Mouse (Mus musculus): ENCODE data around the gene Dnah8. TPM values are rescaled to one million over a fixed set of nuclear protein-coding genes. Genes with fewer than 3 reads are reported as not detected.
A peak's percentile ranks its signal among the peaks of the same experiment; 100 is the strongest.
"Not testable (repeated sequence)": the region's sequence is repeated elsewhere in the genome, so short reads cannot be mapped to it uniquely, and the experiment has no call there.

The Dnah8 gene
- polyA plus RNA-seq, 1 experiment from 2014 or later = 0.10 TPM

- 93% methylated on average over 5 of the region's 5 CpGs for WGBS (ENCODE audit: missing documents)
- Histone ChIP-seq H3K4me3 (ENCODE audit: inconsistent target) (no peak overlapping the region), H3K36me3 (ENCODE audit: inconsistent target) (no peaks in the 10 kb centered on the region), H3K27ac (no peak overlapping the region), H3K79me2 (ENCODE audit: inconsistent target) (peaks cover 6% of the 10 kb centered on the region; the same call in 1 of the 2 replicates)
Observed at GRCm38 (mm10) chr17:30616203-30616602, 8.0 kb upstream of the Dnah8 start.

GRCm38 (mm10) chr17:30618136-30618891, 5.8 kb upstream of the Dnah8 start:
- no peaks in the 10 kb centered on the region for H3K36me3 ChIP-seq (ENCODE audit: inconsistent target)
- no peak overlapping the region for H3K4me3 ChIP-seq (ENCODE audit: inconsistent target)
- 85% methylated on average over 3 of the region's 3 CpGs for WGBS (ENCODE audit: missing documents)
- H3K27ac ChIP-seq = no peak overlapping the region
- H3K79me2 ChIP-seq (ENCODE audit: inconsistent target) = no peaks in the 10 kb centered on the region

DNA sequence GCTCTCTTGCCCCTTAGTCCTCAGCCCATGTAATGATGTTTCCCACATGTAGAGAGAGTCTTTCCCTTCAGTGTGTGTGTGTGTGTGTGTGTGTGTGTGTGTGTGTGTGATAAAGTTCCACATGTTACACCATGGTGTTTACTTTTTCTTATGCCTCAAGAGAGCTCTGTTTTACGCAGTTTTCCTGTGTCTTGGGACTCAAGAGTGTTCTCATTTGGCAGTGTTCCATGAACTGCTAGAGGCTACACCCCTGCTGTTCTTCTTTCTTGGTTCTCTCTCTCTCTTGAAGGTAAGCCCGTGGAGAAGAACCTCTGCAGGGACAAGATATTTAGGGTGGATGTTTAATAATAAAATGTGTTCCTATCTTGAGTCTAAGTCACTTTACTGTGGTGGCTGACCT, 5.0 kb upstream of the Dnah8 start:
- H3K4me3 ChIP-seq (ENCODE audit: inconsistent target) = no peak overlapping the region
- H3K27ac ChIP-seq = no peak overlapping the region
- no peaks in the 10 kb centered on the region for H3K79me2 ChIP-seq (ENCODE audit: inconsistent target)
- no peaks in the 10 kb centered on the region for H3K36me3 ChIP-seq (ENCODE audit: inconsistent target)
- 70% methylated on average over 2 of the region's 2 CpGs for WGBS (ENCODE audit: missing documents)

DNA sequence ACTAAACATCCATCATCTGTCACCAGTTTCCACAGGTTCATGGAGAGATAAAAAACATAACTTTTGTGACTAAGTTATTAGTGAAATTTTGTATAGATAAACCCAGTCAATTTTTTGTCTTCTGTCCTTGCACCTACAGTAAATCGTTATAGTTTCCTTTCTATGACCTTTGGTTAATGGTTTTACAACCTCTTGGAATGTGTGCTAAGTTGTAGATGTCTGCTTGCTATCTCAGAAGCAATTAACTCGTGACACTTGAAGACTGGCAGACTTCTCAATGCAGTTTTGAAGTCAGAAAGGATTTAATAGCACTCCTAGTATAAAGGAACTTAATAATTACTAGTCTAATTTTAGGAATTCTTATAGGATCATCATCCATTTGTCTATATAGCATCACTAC, 3.6 kb upstream of the Dnah8 start:
- Histone ChIP-seq H3K27ac (no peak overlapping the region), H3K36me3 (ENCODE audit: inconsistent target) (no peaks in the 10 kb centered on the region), H3K4me3 (ENCODE audit: inconsistent target) (no peak overlapping the region), H3K79me2 (ENCODE audit: inconsistent target) (no peaks in the 10 kb centered on the region)
- 66% methylated on average over 2 of the region's 2 CpGs for WGBS (ENCODE audit: missing documents)

DNA sequence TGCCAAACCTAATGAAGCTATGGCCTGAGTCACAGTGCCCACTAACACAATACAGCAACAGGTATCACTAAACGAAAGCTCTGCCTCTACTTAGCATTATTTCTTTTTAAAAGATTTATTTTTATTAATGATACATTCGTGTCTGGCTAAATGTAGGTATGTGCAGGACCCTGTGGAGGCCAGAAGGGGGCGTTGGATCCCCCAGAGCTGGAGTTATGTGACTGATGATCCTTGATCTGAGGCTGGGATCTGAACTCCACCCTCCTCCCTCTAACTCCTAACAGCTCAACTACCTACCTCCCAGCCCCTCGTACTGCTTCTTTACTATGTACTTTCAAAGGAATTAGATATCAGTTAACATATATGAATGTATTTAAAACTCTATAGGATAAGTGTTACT, 2.7 kb upstream of the Dnah8 start:
- Histone ChIP-seq H3K27ac (no peak overlapping the region), H3K79me2 (ENCODE audit: inconsistent target) (no peaks in the 10 kb centered on the region), H3K36me3 (ENCODE audit: inconsistent target) (no peaks in the 10 kb centered on the region), H3K4me3 (ENCODE audit: inconsistent target) (no peak overlapping the region)
- 81% methylated on average over 4 of the region's 4 CpGs for WGBS (ENCODE audit: missing documents)

GRCm38 (mm10) chr17:30623200-30623599, 954 bp upstream of the Dnah8 start:
- no peaks in the 10 kb centered on the region for H3K36me3 ChIP-seq (ENCODE audit: inconsistent target)
- H3K27ac ChIP-seq = no peak overlapping the region
- H3K79me2 ChIP-seq (ENCODE audit: inconsistent target) = no peaks in the 10 kb centered on the region
- no peak overlapping the region for H3K4me3 ChIP-seq (ENCODE audit: inconsistent target)
- WGBS (ENCODE audit: missing documents) = 83% methylated on average over 3 of the region's 3 CpGs

- not testable (repeated sequence) for H3K27ac ChIP-seq; H3K36me3 ChIP-seq (ENCODE audit: inconsistent target); H3K79me2 ChIP-seq (ENCODE audit: inconsistent target); H3K4me3 ChIP-seq (ENCODE audit: inconsistent target)
- WGBS (ENCODE audit: missing documents) = no CpG with 5 or more reads among the region's 20 CpGs
Observed at GRCm38 (mm10) chr17:30626719-30627118, 2.6 kb downstream of the Dnah8 start, which contains the start of gene Glo1. Gene Glo1 (minus strand): TSS chr17:30626871.

DNA sequence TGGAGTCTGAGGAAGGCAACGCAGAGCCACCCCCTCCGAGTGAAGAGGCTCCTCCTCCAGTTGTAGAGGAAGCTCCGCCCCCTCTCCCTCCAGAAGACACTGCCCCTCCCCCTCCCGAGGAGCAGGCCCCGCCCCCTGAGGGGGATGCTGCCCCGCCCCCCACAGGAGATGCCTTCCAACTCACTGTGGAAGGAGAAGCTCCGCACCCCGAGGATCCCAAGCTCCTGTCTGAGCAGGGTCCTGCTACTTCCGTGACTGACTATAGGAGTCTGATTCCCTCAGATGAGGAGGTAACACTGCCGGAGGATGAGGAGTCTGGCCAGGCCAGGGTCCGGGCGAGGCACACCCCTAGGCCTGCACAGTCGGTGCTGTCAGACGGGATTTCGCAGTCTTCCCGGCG, 11.2 kb downstream of the Dnah8 start:
- Histone ChIP-seq H3K79me2 (ENCODE audit: inconsistent target) (no peaks in the 10 kb centered on the region), H3K27ac (no peak overlapping the region), H3K36me3 (ENCODE audit: inconsistent target) (no peaks in the 10 kb centered on the region), H3K4me3 (ENCODE audit: inconsistent target) (no peak overlapping the region)
- WGBS (ENCODE audit: missing documents) = 87% methylated on average over 15 of the region's 17 CpGs

- Histone ChIP-seq H3K27ac (no peak overlapping the region), H3K79me2 (ENCODE audit: inconsistent target) (no peaks in the 10 kb centered on the region), H3K36me3 (ENCODE audit: inconsistent target) (no peaks in the 10 kb centered on the region), H3K4me3 (ENCODE audit: inconsistent target) (no peak overlapping the region)
- WGBS (ENCODE audit: missing documents) = 85% methylated on average over 1 of the region's 1 CpGs
Observed at GRCm38 (mm10) chr17:30637714-30638113, 13.6 kb downstream of the Dnah8 start.

GRCm38 (mm10) chr17:30638996-30639395, 14.8 kb downstream of the Dnah8 start:
- Histone ChIP-seq H3K27ac (no peak overlapping the region), H3K79me2 (ENCODE audit: inconsistent target) (no peaks in the 10 kb centered on the region), H3K36me3 (ENCODE audit: inconsistent target) (no peaks in the 10 kb centered on the region), H3K4me3 (ENCODE audit: inconsistent target) (no peak overlapping the region)
- WGBS (ENCODE audit: missing documents) = 95% methylated on average over 2 of the region's 2 CpGs

GRCm38 (mm10) chr17:30640896-30641295, 16.7 kb downstream of the Dnah8 start:
- no peak overlapping the region for H3K27ac ChIP-seq
- no peaks in the 10 kb centered on the region for H3K79me2 ChIP-seq (ENCODE audit: inconsistent target)
- WGBS (ENCODE audit: missing documents) = 100% methylated on average over 5 of the region's 5 CpGs
- H3K36me3 ChIP-seq (ENCODE audit: inconsistent target) = no peaks in the 10 kb centered on the region
- H3K4me3 ChIP-seq (ENCODE audit: inconsistent target) = no peak overlapping the region

GRCm38 (mm10) chr17:30648770-30649169, 24.6 kb downstream of the Dnah8 start:
- H3K4me3 ChIP-seq (ENCODE audit: inconsistent target) = no peak overlapping the region
- 96% methylated on average over 3 of the region's 3 CpGs for WGBS (ENCODE audit: missing documents)
- H3K27ac ChIP-seq = no peak overlapping the region
- no peaks in the 10 kb centered on the region for H3K36me3 ChIP-seq (ENCODE audit: inconsistent target)
- no peaks in the 10 kb centered on the region for H3K79me2 ChIP-seq (ENCODE audit: inconsistent target)

DNA sequence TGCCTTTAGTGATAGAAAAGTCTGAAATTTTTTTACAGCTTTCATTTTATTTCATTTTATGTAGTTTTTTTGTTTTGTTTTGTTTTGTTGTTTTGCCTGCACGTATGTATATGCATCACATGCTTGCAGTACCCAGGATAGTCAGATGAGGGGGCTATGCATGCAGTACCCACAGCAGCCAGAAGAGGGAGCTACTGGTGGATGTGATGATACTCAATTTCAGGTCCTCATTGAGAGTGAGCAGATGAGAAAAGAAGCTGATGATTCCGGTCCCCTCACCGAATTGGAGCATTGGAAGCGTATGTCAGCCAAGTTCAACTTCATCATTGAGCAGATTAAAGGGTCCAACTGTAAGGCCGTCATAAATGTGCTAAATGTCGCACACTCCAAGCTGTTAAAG, 28.9 kb downstream of the Dnah8 start:
- no peak overlapping the region for H3K27ac ChIP-seq
- WGBS (ENCODE audit: missing documents) = 97% methylated on average over 6 of the region's 6 CpGs
- no peaks in the 10 kb centered on the region for H3K36me3 ChIP-seq (ENCODE audit: inconsistent target)
- no peaks in the 10 kb centered on the region for H3K79me2 ChIP-seq (ENCODE audit: inconsistent target)
- no peak overlapping the region for H3K4me3 ChIP-seq (ENCODE audit: inconsistent target)

DNA sequence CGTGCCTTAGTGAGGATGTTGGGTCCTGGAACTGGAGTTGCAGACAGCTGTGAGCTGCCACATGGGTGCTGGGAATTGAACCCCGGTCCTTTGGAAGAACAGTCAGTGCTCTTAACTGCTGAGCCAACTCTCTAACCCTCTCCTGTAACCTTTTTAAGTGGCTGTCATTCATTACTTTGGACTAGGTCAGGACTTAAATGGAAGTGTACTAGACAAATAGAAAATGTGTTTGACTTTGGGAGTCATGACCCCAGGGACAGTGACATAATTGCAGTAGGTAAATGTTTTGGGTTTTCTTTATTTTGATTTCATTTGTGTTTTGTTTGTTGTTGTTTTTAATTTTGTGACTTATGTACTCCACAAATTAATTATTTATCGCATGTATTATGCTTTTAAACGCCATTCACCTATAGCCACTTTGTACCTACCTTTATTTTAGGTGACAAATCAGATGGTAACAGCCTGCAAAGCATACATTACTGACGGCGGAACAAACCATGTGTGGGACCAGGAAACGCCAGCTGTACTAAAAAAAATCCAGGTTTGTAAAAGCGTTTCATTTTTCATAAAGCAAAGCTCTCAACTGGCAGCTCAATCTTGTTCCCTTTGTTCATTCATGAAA, 33.5 kb downstream of the Dnah8 start:
- peak overlapping the region; percentile 15 for H3K4me3 ChIP-seq (ENCODE audit: inconsistent target)
- H3K27ac ChIP-seq = no peak overlapping the region
- no peaks in the 10 kb centered on the region for H3K36me3 ChIP-seq (ENCODE audit: inconsistent target)
- WGBS (ENCODE audit: missing documents) = 67% methylated on average over 8 of the region's 8 CpGs
- no peaks in the 10 kb centered on the region for H3K79me2 ChIP-seq (ENCODE audit: inconsistent target)

- H3K4me3 ChIP-seq (ENCODE audit: inconsistent target) = peak overlapping the region; percentile 15
- H3K79me2 ChIP-seq (ENCODE audit: inconsistent target) = no peaks in the 10 kb centered on the region
- H3K36me3 ChIP-seq (ENCODE audit: inconsistent target) = no peaks in the 10 kb centered on the region
- H3K27ac ChIP-seq = no peak overlapping the region
- 50% methylated on average over 13 of the region's 13 CpGs for WGBS (ENCODE audit: missing documents)
Observed at GRCm38 (mm10) chr17:30658152-30658544, 34.0 kb downstream of the Dnah8 start.
